Mouse (Mus musculus): ENCODE measurements around the gene Zswim7. TPM values are rescaled to one million over a fixed set of nuclear protein-coding genes. Genes with fewer than 3 reads are reported as not detected.

Gene Zswim7
- polyA plus RNA-seq, 1 experiment, result 37.3 TPM

DNA sequence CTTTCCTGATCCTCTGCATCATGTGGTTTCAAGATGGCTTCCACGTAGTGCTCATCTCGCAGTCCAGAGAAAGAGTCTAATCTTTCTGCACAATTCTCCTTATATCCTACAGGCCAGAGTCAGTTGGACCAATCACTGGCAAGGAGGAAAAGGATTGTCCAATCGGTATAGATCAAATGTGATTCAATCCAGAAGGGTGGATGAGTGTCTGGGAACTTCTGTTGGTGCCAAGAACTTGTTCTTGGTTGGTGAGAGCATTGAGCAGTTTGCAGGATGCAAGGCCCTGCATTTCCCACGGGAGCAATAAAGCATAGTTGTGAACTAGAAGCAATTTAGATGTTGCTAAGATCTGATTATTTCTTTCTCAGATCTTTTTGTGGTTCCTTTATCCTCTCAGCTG lies 36.7 kb downstream of the Zswim7 start:
- Histone ChIP-seq H3K4me1 (ENCODE audit: control insufficient read depth, insufficient read depth, low read length) (no peaks in the 10 kb centered on the region), H3K27ac (ENCODE audit: insufficient read depth, low read length) (no peak overlapping the region), H3K4me3 (ENCODE audit: insufficient read depth, low read length) (no peak overlapping the region)
- no peak for TF ChIP-seq CTCF (IDR thresholded peaks at IDR 0.05; ENCODE audit: extremely low read depth, insufficient read depth, low read length)

DNA sequence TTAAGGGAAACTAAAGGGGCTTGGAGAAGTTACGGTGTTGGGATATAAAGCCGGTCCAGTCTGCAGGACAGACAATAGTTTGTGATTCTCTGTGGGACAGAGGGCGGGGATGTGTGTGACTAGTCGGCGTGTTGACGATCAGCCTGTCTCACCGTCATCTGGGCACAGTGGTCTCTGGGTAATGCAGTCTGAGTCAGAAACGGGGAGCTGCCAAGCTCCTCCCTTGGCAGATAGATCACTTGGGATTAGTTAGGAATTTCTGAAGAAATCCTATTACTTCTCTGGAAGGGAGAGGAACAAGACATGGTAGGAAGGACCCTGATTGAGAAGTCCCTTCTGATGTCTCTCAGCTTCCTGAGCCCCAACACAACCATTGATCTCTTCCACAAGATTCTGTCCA lies 37.3 kb downstream of the Zswim7 start:
- TF ChIP-seq POLR2A (IDR thresholded peaks at IDR 0.05; ENCODE audit: extremely low read depth, insufficient read depth, low read length) (no peak), CTCF (IDR thresholded peaks at IDR 0.05; ENCODE audit: extremely low read depth, insufficient read depth, low read length) (no peak)
- no peaks in the 10 kb centered on the region for H3K4me1 ChIP-seq (ENCODE audit: control insufficient read depth, insufficient read depth, low read length)
- no peak overlapping the region for H3K27ac ChIP-seq (ENCODE audit: insufficient read depth, low read length)
- no peak overlapping the region for H3K4me3 ChIP-seq (ENCODE audit: insufficient read depth, low read length)

DNA sequence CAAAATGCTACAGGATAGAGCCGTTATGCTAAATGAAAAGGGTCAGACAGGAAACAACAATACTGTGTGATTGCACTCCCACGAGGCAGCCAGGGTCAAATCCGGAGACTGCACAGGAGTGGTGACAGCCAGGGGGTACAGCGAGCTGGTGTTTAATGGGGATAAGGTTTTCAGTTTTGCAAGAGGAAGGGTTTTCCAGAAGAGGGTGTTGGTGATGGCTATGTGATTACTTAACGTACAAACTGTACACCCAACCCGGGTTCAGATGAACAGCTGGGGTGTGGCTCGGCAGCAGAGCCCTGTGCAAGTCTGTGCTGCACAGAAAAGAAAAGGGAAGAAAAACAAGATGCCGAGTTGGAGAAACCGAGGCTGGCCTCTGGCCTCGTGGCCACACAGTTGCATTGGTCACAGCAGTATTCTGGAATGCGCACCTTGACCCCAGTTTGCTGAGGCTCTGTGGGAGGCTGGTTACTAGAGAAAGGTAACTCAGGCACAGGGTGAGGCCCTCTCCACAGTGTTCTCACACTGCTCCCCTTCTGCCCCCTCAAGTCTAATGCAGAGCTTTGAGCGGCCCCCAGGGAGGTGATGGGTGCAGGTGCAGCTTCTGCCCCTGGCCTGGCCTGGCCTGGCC lies 40.4 kb downstream of the Zswim7 start:
- Histone ChIP-seq H3K4me3 (ENCODE audit: insufficient read depth, low read length) (no peak overlapping the region), H3K4me1 (ENCODE audit: control insufficient read depth, insufficient read depth, low read length) (no peaks in the 10 kb centered on the region), H3K27ac (ENCODE audit: insufficient read depth, low read length) (no peak overlapping the region)
- TF ChIP-seq POLR2A (IDR thresholded peaks at IDR 0.05; ENCODE audit: extremely low read depth, insufficient read depth, low read length) (no peak), CTCF (IDR thresholded peaks at IDR 0.05; ENCODE audit: extremely low read depth, insufficient read depth, low read length) (no peak)

GRCm38 (mm10) chr11:62224797-62225196 lies 56.4 kb downstream of the Zswim7 start:
- TF ChIP-seq CTCF (IDR thresholded peaks at IDR 0.05; ENCODE audit: extremely low read depth, insufficient read depth, low read length) (no peak), POLR2A (IDR thresholded peaks at IDR 0.05; ENCODE audit: extremely low read depth, insufficient read depth, low read length) (no peak)
- no peak overlapping the region for H3K27ac ChIP-seq (ENCODE audit: insufficient read depth, low read length)
- no peaks in the 10 kb centered on the region for H3K4me1 ChIP-seq (ENCODE audit: control insufficient read depth, insufficient read depth, low read length)
- H3K4me3 ChIP-seq (ENCODE audit: insufficient read depth, low read length), result no peak overlapping the region

GRCm38 (mm10) chr11:62223962-62224361 lies 57.2 kb downstream of the Zswim7 start:
- Histone ChIP-seq H3K27ac (ENCODE audit: insufficient read depth, low read length) (no peak overlapping the region), H3K4me1 (ENCODE audit: control insufficient read depth, insufficient read depth, low read length) (no peaks in the 10 kb centered on the region), H3K4me3 (ENCODE audit: insufficient read depth, low read length) (no peak overlapping the region)
- TF ChIP-seq CTCF (IDR thresholded peaks at IDR 0.05; ENCODE audit: extremely low read depth, insufficient read depth, low read length) (no peak), POLR2A (IDR thresholded peaks at IDR 0.05; ENCODE audit: extremely low read depth, insufficient read depth, low read length) (no peak)

DNA sequence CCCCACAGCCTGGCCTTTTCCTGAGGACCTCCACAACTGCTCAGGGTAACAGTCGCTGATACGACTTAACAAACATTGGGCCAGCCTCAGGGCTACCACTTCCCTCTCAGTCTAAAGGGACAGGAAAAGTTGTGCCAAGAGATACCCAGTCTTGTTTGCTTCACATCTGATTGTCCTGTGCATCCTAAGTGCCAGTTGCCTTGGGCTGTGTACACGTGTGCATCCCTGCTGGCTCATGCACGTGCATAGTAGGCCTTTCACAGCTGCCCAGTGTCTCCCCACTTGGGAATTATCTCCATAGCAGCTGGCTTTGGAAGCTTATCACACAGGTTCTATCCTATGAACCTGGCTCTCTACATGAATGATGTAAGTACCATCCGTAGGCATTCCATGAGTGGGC lies 57.8 kb downstream of the Zswim7 start:
- no peak overlapping the region for H3K4me3 ChIP-seq (ENCODE audit: insufficient read depth, low read length)
- H3K4me1 ChIP-seq (ENCODE audit: control insufficient read depth, insufficient read depth, low read length), result no peaks in the 10 kb centered on the region
- H3K27ac ChIP-seq (ENCODE audit: insufficient read depth, low read length), result no peak overlapping the region
- TF ChIP-seq CTCF (IDR thresholded peaks at IDR 0.05; ENCODE audit: extremely low read depth, insufficient read depth, low read length), result no peak
- no peak for TF ChIP-seq POLR2A (IDR thresholded peaks at IDR 0.05; ENCODE audit: extremely low read depth, insufficient read depth, low read length)

GRCm38 (mm10) chr11:62220756-62221510 lies 60.2 kb downstream of the Zswim7 start:
- no peaks in the 10 kb centered on the region for H3K4me1 ChIP-seq (ENCODE audit: control insufficient read depth, insufficient read depth, low read length)
- no peak overlapping the region for H3K4me3 ChIP-seq (ENCODE audit: insufficient read depth, low read length)
- TF ChIP-seq CTCF (IDR thresholded peaks at IDR 0.05; ENCODE audit: extremely low read depth, insufficient read depth, low read length), result no peak
- TF ChIP-seq POLR2A (IDR thresholded peaks at IDR 0.05; ENCODE audit: extremely low read depth, insufficient read depth, low read length), result no peak
- H3K27ac ChIP-seq (ENCODE audit: insufficient read depth, low read length), result no peak overlapping the region

DNA sequence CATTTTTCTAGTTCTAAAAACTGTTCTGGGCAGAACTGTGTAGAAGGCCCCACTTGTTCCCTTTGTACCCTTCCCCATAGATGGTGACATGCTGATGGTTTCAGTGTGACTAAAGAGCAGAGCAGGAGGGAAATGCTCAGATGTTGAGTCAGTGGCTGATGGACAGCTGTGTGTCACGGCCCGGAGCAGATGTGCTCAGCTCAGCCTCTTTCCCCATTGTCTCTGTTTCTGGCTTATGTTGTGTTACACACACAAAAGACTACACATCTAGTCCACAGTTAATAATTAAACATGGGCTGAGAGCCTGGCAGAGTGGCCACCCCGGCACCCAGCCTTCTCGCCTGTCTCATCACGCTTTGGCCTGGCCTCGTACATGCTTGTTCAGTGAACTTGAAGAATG lies 63.4 kb downstream of the Zswim7 start:
- Histone ChIP-seq H3K27ac (ENCODE audit: insufficient read depth, low read length) (no peak overlapping the region), H3K4me3 (ENCODE audit: insufficient read depth, low read length) (no peak overlapping the region), H3K4me1 (ENCODE audit: control insufficient read depth, insufficient read depth, low read length) (no peaks in the 10 kb centered on the region)
- TF ChIP-seq CTCF (IDR thresholded peaks at IDR 0.05; ENCODE audit: extremely low read depth, insufficient read depth, low read length) (no peak), POLR2A (IDR thresholded peaks at IDR 0.05; ENCODE audit: extremely low read depth, insufficient read depth, low read length) (no peak)

Other genes with a start within 250 kb of the Zswim7 start
- gene Adora2b, start 32.4 kb downstream of the Zswim7 start, polyA plus RNA-seq (2012; rRNA removed), result 7.0 and 8.3 TPM in 2 replicates
- gene Ttc19, start 98 bp upstream of the Zswim7 start, polyA plus RNA-seq (2012; rRNA removed), result 62.6 and 63.5 TPM in 2 replicates
- 8.9 and 9.1 TPM in 2 replicates for gene Pigl, start 177.1 kb upstream of the Zswim7 start, polyA plus RNA-seq (2012; rRNA removed)
- 129 and 139 TPM in 2 replicates for gene Ncor1, start 177.2 kb upstream of the Zswim7 start, polyA plus RNA-seq (2012; rRNA removed)

Data from cortical plate, adult 2 months (tissue).